Mouse (Mus musculus) heart, embryonic 14.5 days (tissue): Measurements from ENCODE around the gene Tex38. TPM values are rescaled to one million over a fixed set of nuclear protein-coding genes. Genes with fewer than 3 reads are reported as not detected.

Source experiments
- ATAC-seq: fragments of 200-750 bp; cut with Nextera tagmentation; 2 replicates; pipeline ENCODE4 v1.8.0; 2017; ENCODE audit warnings: low read depth, moderate TSS enrichment; ENCODE audit not compliant: insufficient number of reproducible peaks, insufficient read depth, low FRiP score
- H3K27ac ChIP-seq, 2 experiments: fragments of 200-500 bp in 1 of 2; fragments of 300-500 bp in 1 of 2; sonication (generic) in 1 of 2; replicated peaks in 1 of 2; 2 replicates each; pipeline ENCODE4 v1.5.1; 2012 to 2014; ENCODE audit warnings: low read depth in 2 of 2, low read length in 2 of 2, control low read depth in 1 of 2, mild to moderate bottlenecking in 1 of 2, mixed read lengths in 1 of 2; ENCODE audit not compliant: control insufficient read depth in 1 of 2, insufficient read depth in 1 of 2
- H3K27me3 ChIP-seq: fragments of 300-500 bp; sonication (generic); 2 replicates; pipeline ENCODE4 v1.6.1; 2014; ENCODE audit warnings: mild to moderate bottlenecking, low read length, control low read depth; ENCODE audit not compliant: control insufficient read depth, insufficient read depth
- H3K36me3 ChIP-seq: fragments of 300-500 bp; sonication (generic); 2 replicates; pipeline ENCODE4 v1.6.1; 2014; ENCODE audit warnings: mild to moderate bottlenecking, control low read depth, low read length, mixed read lengths; ENCODE audit not compliant: control insufficient read depth, insufficient read depth
- H3K4me1 ChIP-seq, 2 experiments: fragments of 200-500 bp in 1 of 2; fragments of 300-500 bp in 1 of 2; sonication (generic) in 1 of 2; 2 replicates each; pipeline ENCODE4 v1.6.1; 2012 to 2014; ENCODE audit warnings: low read length in 2 of 2, control low read depth in 1 of 2, mixed read lengths in 1 of 2; ENCODE audit not compliant: control insufficient read depth in 2 of 2, insufficient read depth in 2 of 2
- H3K4me2 ChIP-seq: fragments of 300-500 bp; sonication (generic); 2 replicates; pipeline ENCODE4 v1.6.1; 2014; ENCODE audit warnings: mild to moderate bottlenecking, low read length
- H3K4me3 ChIP-seq, 2 experiments: fragments of 200-500 bp in 1 of 2; fragments of 300-500 bp in 1 of 2; sonication (generic) in 1 of 2; 2 replicates each; pipeline ENCODE4 v1.5.1; 2012 to 2014; ENCODE audit warnings: low read length in 2 of 2, mild to moderate bottlenecking in 2 of 2, control low read depth in 1 of 2, low read depth in 1 of 2, moderate library complexity in 1 of 2; ENCODE audit not compliant: control insufficient read depth in 1 of 2, insufficient read depth in 1 of 2
- H3K9ac ChIP-seq: fragments of 300-500 bp; sonication (generic); 2 replicates; pipeline ENCODE4 v1.6.1; 2014; ENCODE audit warnings: mild to moderate bottlenecking, low read length
- H3K9me3 ChIP-seq: fragments of 300-500 bp; sonication (generic); 2 replicates; pipeline ENCODE4 v1.6.1; 2016; ENCODE audit warnings: low read length, control low read depth; ENCODE audit not compliant: control insufficient read depth
- WGBS: fragments of 180-500 bp; shearing (Covaris S2); extraction: QIAGEN DNeasy Blood & Tissue Kit; methylation state at CpG from one replicate; pipeline ENCODE4 v1.1.7; 2014; 5-methylcytosine and 5-hydroxymethylcytosine counted together
- polyA plus RNA-seq: library from polyadenylated mRNA; unstranded; fragments of >200 nt; fragmentation: Nextera tagmentation; extraction: Ambion mirVana; gene quantifications from 2 replicates; pipeline ENCODE4 v1.2.1, GENCODE M21; 2014

The Tex38 gene
- polyA plus RNA-seq, 1 experiment from 2014 or later: 0.53 TPM

DNA sequence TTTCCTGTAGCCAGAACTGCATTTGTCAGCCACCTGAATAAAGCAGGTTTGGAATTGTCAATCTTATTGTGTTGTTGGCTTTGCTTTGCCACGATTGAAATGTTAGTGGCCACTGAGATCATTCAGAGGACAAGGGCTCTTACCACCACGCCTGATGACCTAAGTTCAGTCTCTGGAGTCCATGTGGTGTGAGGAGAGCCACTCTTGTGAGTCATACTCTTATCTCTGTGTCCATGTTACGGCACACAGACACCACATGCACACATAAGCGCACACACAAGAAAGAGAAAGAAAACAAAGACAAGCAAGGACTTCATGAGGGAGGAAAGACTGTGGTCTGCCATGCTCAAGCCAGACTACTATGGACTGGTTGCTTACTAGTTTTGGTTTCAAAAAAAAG, 37.7 kb downstream of the Tex38 start:
- H3K9ac ChIP-seq: no peak overlapping the region
- H3K27ac ChIP-seq: no peak overlapping the region
- no peak overlapping the region for H3K4me3 ChIP-seq
- H3K27me3 ChIP-seq: no peaks in the 10 kb centered on the region
- WGBS: 46% methylated on average over 4 of the region's 4 CpGs
- H3K9me3 ChIP-seq: no peaks in the 10 kb centered on the region
- H3K4me1 ChIP-seq: peaks cover 6 to 11% of the 10 kb centered on the region in 2 experiments
- no peak for ATAC-seq
- H3K4me2 ChIP-seq: no peak overlapping the region
- peaks cover 49% of the 10 kb centered on the region for H3K36me3 ChIP-seq

DNA sequence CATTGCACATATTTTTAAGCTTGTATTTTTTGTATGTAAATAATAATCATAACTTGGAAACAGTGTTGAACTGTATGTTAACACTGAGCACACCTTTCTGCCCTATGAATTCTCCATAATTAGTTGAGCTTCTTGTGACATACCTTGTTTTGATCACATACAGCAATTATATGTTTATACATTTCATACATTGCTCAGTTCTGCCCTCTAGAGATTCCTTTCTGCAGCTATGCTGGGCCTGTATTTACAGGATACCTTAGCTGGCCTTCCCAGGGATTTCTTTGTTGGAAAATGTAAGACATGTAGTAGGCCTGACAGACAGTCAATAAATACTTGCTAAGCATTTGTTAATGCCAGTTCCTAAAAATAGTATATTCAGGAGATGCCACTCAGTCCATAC, 38.2 kb downstream of the Tex38 start:
- peaks cover 45% of the 10 kb centered on the region for H3K36me3 ChIP-seq
- H3K4me3 ChIP-seq: no peak overlapping the region
- no peak overlapping the region for H3K9ac ChIP-seq
- no peak for ATAC-seq
- H3K27me3 ChIP-seq: no peaks in the 10 kb centered on the region
- H3K4me2 ChIP-seq: no peak overlapping the region
- no peak overlapping the region for H3K27ac ChIP-seq
- no peaks in the 10 kb centered on the region for H3K9me3 ChIP-seq
- H3K4me1 ChIP-seq: peaks cover 6 to 11% of the 10 kb centered on the region in 2 experiments

DNA sequence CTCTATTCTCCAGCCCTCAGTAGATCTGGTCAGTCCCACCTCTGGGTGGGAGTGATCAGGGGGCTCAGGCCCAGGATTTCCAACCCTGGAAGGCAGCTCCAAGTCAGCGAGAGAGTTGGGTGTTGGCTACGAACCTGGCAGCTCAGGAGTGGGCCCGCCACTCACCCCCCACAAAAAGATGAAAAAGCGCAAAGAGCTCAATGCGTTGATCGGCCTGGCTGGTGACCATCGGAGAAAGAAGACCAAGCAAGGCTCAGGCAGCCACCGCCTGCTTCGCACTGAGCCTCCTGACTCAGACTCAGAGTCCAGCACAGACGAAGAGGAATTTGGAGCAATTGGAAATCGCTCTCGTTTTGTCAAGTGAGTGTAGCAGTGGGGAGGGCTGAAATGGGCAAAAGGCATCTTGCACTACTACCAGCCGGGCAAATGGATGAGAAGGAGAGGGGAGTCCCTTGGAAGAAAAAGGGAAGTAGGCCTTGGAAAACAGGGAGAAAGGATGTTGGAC, 42.3 kb downstream of the Tex38 start:
- peaks cover 6 to 11% of the 10 kb centered on the region in 2 experiments for H3K4me1 ChIP-seq
- H3K4me2 ChIP-seq: peak overlapping the region; percentile 64
- H3K9me3 ChIP-seq: no peaks in the 10 kb centered on the region
- 36% methylated on average over 13 of the region's 13 CpGs for WGBS
- H3K4me3 ChIP-seq: peak overlapping the region; percentile 68 to 69
- ATAC-seq: no peak
- H3K36me3 ChIP-seq: peaks cover 28% of the 10 kb centered on the region
- no peaks in the 10 kb centered on the region for H3K27me3 ChIP-seq
- no peak overlapping the region for H3K27ac ChIP-seq
- H3K9ac ChIP-seq: peak overlapping the region; percentile 82

DNA sequence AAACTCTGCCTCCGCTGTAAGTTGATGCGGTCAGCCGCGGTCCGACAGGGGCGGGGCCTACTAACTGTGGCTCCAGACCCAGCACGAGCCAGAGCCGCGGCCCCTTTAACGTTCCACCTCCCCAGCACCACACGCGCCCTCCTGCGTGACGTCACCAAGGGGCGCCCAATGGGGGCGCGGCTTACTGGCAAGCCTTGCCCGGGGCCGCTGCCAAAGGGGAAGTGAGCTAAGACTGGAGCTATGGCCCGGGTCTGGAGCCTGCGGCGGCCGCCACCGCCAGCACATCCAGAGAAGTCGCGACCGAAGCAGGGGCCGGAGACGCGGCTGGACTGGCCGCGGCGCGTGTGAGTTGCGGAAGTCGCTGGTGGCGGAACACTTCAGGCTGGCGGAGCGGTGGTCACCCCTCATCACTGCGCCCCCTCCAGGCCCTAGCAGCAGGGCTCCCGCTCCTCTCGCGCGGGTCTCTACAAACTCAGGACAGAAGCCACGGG, 43.2 kb downstream of the Tex38 start, which contains the start of gene Efcab14:
Gene Efcab14, plus strand, starts transcription at position 194 of the 491 bp plus-strand sequence.
- H3K9ac ChIP-seq: peak within 1 kb of the TSS; percentile 82
- peak; percentile 100 for ATAC-seq
- 0% methylated on average over 38 of the region's 45 CpGs for WGBS
- no peaks in the 10 kb centered on the region for H3K27me3 ChIP-seq
- H3K9me3 ChIP-seq: no peaks in the 10 kb centered on the region
- H3K36me3 ChIP-seq: peaks cover 26% of the 10 kb centered on the region
- peak within 1 kb of the TSS; percentile 88 to 91 for H3K27ac ChIP-seq
- H3K4me2 ChIP-seq: peak within 1 kb of the TSS; percentile 64
- H3K4me3 ChIP-seq: peak within 1 kb of the TSS; percentile 68 to 69
- H3K4me1 ChIP-seq: peaks cover 6 to 11% of the 10 kb centered on the region in 2 experiments

DNA sequence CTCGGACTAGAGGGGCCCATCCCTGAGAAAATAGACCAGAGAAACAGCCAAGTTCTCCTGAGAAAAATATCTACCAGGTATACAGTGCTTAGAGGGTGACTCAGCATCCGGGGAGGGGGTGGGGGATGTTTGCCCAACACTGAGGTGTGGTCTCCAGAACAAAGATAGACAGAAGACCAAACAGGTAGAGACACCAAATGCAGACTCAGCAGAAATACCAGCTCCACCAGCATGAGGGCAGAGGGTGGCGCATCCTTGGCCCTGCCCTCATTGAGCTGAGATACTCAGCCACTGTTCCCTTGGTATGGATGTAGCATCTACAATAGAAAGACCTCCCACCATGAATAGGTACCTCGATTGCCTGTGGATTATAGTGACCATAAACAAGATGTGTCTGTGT, 46.0 kb downstream of the Tex38 start:
- no peak overlapping the region for H3K4me3 ChIP-seq
- H3K9me3 ChIP-seq: no peaks in the 10 kb centered on the region
- WGBS: 53% methylated on average over 4 of the region's 4 CpGs
- no peak overlapping the region for H3K9ac ChIP-seq
- no peaks in the 10 kb centered on the region; the same call in 1 of the 2 replicates for H3K36me3 ChIP-seq
- H3K4me2 ChIP-seq: no peak overlapping the region
- no peaks in the 10 kb centered on the region for H3K27me3 ChIP-seq
- peaks cover 6 to 11% of the 10 kb centered on the region in 2 experiments for H3K4me1 ChIP-seq
- H3K27ac ChIP-seq: no peak overlapping the region
- no peak for ATAC-seq

DNA sequence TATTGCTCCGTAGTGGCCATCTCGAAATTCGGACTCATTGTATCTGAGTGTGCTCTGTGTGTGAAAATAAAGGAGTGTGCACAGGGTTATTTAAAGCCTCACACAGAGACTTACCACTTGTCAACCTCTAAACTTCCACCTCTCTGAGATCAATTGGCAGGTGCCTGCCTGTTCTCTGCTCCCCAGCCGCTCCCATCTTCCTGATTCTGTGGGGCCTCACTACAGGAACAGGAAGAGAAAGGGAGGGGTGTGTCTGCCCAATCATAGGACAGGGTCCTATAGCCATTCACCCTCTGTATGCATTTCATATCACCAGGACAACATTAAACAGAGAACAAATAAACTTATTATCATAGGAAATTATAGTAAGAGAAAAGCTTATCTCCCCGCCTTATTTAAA, 47.1 kb downstream of the Tex38 start:
- Histone ChIP-seq H3K9ac (no peak overlapping the region), H3K4me3 (no peak overlapping the region), H3K9me3 (no peaks in the 10 kb centered on the region), H3K4me2 (no peak overlapping the region), H3K27me3 (no peaks in the 10 kb centered on the region), H3K4me1 (peaks cover 5% of the 10 kb centered on the region in 2 experiments), H3K36me3 (no peaks in the 10 kb centered on the region), H3K27ac (no peak overlapping the region)
- 64% methylated on average over 5 of the region's 5 CpGs for WGBS
- ATAC-seq: no peak

DNA sequence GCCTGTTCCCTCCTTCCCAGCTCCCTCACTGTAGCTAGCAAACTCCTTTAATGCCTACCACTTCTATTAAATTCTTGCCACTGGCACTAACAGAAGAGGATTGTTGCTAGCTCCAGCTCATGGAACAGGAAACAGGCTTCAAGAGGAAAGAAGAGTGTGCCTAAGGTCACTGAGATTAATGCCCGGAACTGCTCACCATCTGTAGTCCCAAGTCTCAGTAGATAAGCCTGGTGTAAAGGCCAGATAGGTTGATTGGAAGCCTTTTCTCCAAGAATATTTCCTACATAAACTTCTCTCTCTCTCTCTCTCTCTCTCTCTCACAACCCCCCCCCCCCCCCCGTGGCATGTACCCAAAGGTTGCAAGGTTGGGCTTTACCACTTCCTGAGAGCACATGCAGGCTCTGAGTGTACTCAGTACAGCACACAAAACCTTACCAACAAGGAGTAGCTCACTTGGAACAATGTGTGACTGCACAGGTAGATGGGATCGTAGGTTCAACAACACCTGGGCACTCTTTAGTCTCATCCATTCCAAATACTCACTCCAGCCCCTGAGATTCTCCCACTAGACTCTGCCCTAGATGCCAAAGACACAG, 48.5 kb downstream of the Tex38 start:
- no peak overlapping the region for H3K4me2 ChIP-seq
- no peak overlapping the region for H3K9ac ChIP-seq
- no peaks in the 10 kb centered on the region for H3K4me1 ChIP-seq
- no peak overlapping the region for H3K4me3 ChIP-seq
- no peaks in the 10 kb centered on the region for H3K27me3 ChIP-seq
- ATAC-seq: no peak
- no peaks in the 10 kb centered on the region for H3K36me3 ChIP-seq
- H3K27ac ChIP-seq: no peak overlapping the region
- WGBS: 50% methylated on average over 3 of the region's 3 CpGs
- no peaks in the 10 kb centered on the region for H3K9me3 ChIP-seq
